ENCODE assay signal across 7 mouse cellular contexts in the genomic region with DNA sequence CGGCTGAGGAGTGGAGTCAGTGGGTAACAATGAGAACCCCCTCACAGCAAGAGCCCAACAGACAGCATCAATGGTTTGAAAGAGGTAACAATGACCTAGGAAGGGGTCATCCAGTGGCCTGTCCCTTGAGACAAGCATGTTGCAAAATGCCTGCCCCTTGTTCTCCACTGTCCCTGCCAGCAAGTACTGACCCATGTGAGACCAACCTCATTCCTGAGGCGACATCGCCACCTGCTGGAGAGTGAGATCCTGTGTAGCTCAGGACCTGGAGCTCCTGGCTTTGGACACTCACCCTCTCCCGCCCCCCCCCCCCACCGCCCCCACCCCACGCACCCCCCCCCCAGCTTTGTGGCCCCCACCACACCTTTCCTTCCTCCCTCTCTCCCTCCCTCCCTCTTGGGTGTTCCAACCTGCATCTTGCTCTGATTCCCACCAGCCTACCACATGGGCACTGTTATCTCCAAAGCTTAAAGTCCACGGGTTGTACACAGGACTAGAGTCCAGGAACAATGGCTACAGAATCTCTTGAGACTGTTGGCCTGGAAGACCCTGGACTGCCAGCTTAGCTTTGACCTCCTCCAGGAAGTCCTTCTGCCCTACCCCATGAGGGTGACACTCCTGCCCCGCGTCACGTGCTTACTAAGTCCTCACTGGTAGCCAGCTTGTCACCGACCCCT. TPM values are rescaled to one million over a fixed set of nuclear protein-coding genes. Genes with fewer than 3 reads are reported as not detected.
DNase-seq lines count a peak whose midpoint lies in the region; ATAC-seq and TF ChIP-seq lines count a peak whose summit lies in the region.

No protein-coding gene starts in this region.

- no peaks in the 10 kb centered on the region for H3K27me3 ChIP-seq in kidney, embryonic 14.5 days (ENCODE audit: control insufficient read depth, insufficient read depth, low read length)
- H3K27me3 ChIP-seq in limb, embryonic 14.5 days (ENCODE audit: control insufficient read depth, insufficient read depth, low read length): no peaks in the 10 kb centered on the region

- no peak overlapping the region for H3K27ac ChIP-seq in kidney, embryonic 14.5 days (ENCODE audit: low read depth, low read length)
- H3K27ac ChIP-seq in limb, embryonic 14.5 days (replicated peaks; ENCODE audit: low read depth, low read length): no peak overlapping the region

- peaks cover 26% of the 10 kb centered on the region for H3K4me1 ChIP-seq in kidney, embryonic 14.5 days (ENCODE audit: control insufficient read depth, insufficient read depth, low read length)
- peaks cover 16% of the 10 kb centered on the region; the same call in 1 of the 2 replicates for H3K4me1 ChIP-seq in limb, embryonic 14.5 days (ENCODE audit: control insufficient read depth, insufficient read depth, low read length)

- no peak for TF ChIP-seq POLR2A in limb, embryonic 14.5 days (IDR thresholded peaks at IDR 0.05; ENCODE audit: borderline replicate concordance, extremely low read depth, insufficient read depth, insufficient read length)

- peak; percentile 71; the same call in 1 of the 2 replicates for ATAC-seq in kidney, embryonic 14.5 days (ENCODE audit: low FRiP score, low TSS enrichment)
- peak; percentile 80 for ATAC-seq in limb, embryonic 14.5 days (ENCODE audit: low FRiP score, low read depth)

- H3K4me3 ChIP-seq in kidney, embryonic 14.5 days (ENCODE audit: low read length): no peak overlapping the region
- no peak overlapping the region for H3K4me3 ChIP-seq in limb, embryonic 14.5 days (replicated peaks; ENCODE audit: low read length)

- 41% methylated on average over 11 of the region's 11 CpGs for WGBS in kidney, embryonic 14.5 days
- WGBS in limb, embryonic 14.5 days: 52% methylated on average over 9 of the region's 11 CpGs

- no peak overlapping the region for H3K4me2 ChIP-seq in kidney, embryonic 14.5 days (replicated peaks; ENCODE audit: low read depth, low read length)
- no peak overlapping the region for H3K4me2 ChIP-seq in limb, embryonic 14.5 days (replicated peaks; ENCODE audit: low read depth, low read length, severe bottlenecking)

- H3K36me3 ChIP-seq in kidney, embryonic 14.5 days (ENCODE audit: control insufficient read depth, insufficient read depth, low read length): no peaks in the 10 kb centered on the region
- H3K36me3 ChIP-seq in limb, embryonic 14.5 days (ENCODE audit: control insufficient read depth, insufficient read depth, low read length): no peaks in the 10 kb centered on the region

- no peak overlapping the region for H3K9ac ChIP-seq in kidney, embryonic 14.5 days (ENCODE audit: low read depth, low read length)
- H3K9ac ChIP-seq in limb, embryonic 14.5 days (ENCODE audit: low read depth, low read length, severe bottlenecking): no peak overlapping the region

- H3K9me3 ChIP-seq in kidney, embryonic 14.5 days (ENCODE audit: control insufficient read depth, low read length): peaks cover 22% of the 10 kb centered on the region
- H3K9me3 ChIP-seq in limb, embryonic 14.5 days (ENCODE audit: control insufficient read depth, low read length): peaks cover 16% of the 10 kb centered on the region

- peak; percentile 94 for DNase-seq in adrenal gland, postnatal 25 days
- peak; percentile 86 for DNase-seq in embryo, embryonic 9.5 days (ENCODE audit: extremely low spot score)
- peak; percentile 91 for DNase-seq in heart, adult 8-10 months (ENCODE audit: low spot score)
- DNase-seq in limb, embryonic 14.5 days (ENCODE audit: low spot score): peak; percentile 74
- peak; percentile 28 to 75 for DNase-seq in monocyte, adult 2 months (ENCODE audit: low read depth in 1 of 2, low spot score in 2 of 2)
- DNase-seq in spleen, postnatal 10 days (ENCODE audit: low spot score in 2 of 2): peak; percentile 83 to 90

RNA-seq across cellular contexts. Expression of a gene that starts 22.0 kb away (rescaled TPM):
- total RNA-seq in adrenal gland, postnatal 25 days (2021): 122 and 148 TPM in 2 replicates
- 10 to 100 TPM; 26.5 to 38.8 (median 31.0) TPM for total RNA-seq in heart, adult 8-10 months (2022)
- 96.6 and 104 TPM in 2 replicates for polyA plus RNA-seq in kidney, embryonic 14.5 days (2014; fragmentation: Nextera tagmentation; extraction: Ambion mirVana)
- 76.5 and 78.7 TPM in 2 replicates for polyA plus RNA-seq in limb, embryonic 14.5 days (2012; rRNA removed)
- 125 and 136 TPM in 2 replicates for polyA plus RNA-seq in limb, embryonic 14.5 days (2014; fragmentation: Nextera tagmentation; extraction: Ambion mirVana)
